Mouse (Mus musculus): ENCODE results near the gene Tnfrsf21. TPM values are rescaled to one million over a fixed set of nuclear protein-coding genes. Genes with fewer than 3 reads are reported as not detected.

Tnfrsf21 gene
- polyA plus RNA-seq, 1 experiment from 2014 or later, result 39.6 TPM

GRCm38 (mm10) chr17:43025048-43025447 is 8.7 kb downstream of the Tnfrsf21 start:
- WGBS, result 79% methylated on average over 6 of the region's 6 CpGs
- no peaks in the 10 kb centered on the region for H3K4me1 ChIP-seq (ENCODE audit: insufficient read depth)
- no peaks in the 10 kb centered on the region for H3K36me3 ChIP-seq (ENCODE audit: insufficient read depth)
- ATAC-seq (ENCODE audit: insufficient read depth) (no peak; the same call in 1 of the 2 replicates), DNase-seq (no peak)
- H3K27me3 ChIP-seq (ENCODE audit: insufficient read depth, low read length), result no peaks in the 10 kb centered on the region
- no peak overlapping the region for H3K9ac ChIP-seq
- TF ChIP-seq CTCF (IDR thresholded peaks at IDR 0.05; ENCODE audit: low read depth), result no peak
- no peaks in the 10 kb centered on the region for H3K9me3 ChIP-seq (ENCODE audit: low read depth, low read length)
- H3K27ac ChIP-seq (ENCODE audit: low read depth), result no peak overlapping the region
- H3K4me2 ChIP-seq, result no peak overlapping the region
- no peak overlapping the region for H3K4me3 ChIP-seq (ENCODE audit: low read depth, low read length)

GRCm38 (mm10) chr17:43025819-43026593 is 9.7 kb downstream of the Tnfrsf21 start:
- Histone ChIP-seq H3K4me1 (ENCODE audit: insufficient read depth) (no peaks in the 10 kb centered on the region), H3K36me3 (ENCODE audit: insufficient read depth) (no peaks in the 10 kb centered on the region), H3K4me2 (no peak overlapping the region), H3K27ac (ENCODE audit: low read depth) (no peak overlapping the region), H3K9me3 (ENCODE audit: low read depth, low read length) (no peaks in the 10 kb centered on the region), H3K9ac (no peak overlapping the region), H3K27me3 (ENCODE audit: insufficient read depth, low read length) (no peaks in the 10 kb centered on the region), H3K4me3 (ENCODE audit: low read depth, low read length) (no peak overlapping the region)
- WGBS, result 90% methylated on average over 22 of the region's 22 CpGs
- TF ChIP-seq CTCF (IDR thresholded peaks at IDR 0.05; ENCODE audit: low read depth), result no peak
- DNase-seq, result no peak
- no peak for ATAC-seq (ENCODE audit: insufficient read depth)

GRCm38 (mm10) chr17:43026708-43027107 is 10.4 kb downstream of the Tnfrsf21 start:
- ATAC-seq (ENCODE audit: insufficient read depth) (no peak), DNase-seq (no peak)
- no peaks in the 10 kb centered on the region for H3K4me1 ChIP-seq (ENCODE audit: insufficient read depth)
- 83% methylated on average over 4 of the region's 4 CpGs for WGBS
- H3K9me3 ChIP-seq (ENCODE audit: low read depth, low read length), result no peaks in the 10 kb centered on the region
- H3K4me2 ChIP-seq, result no peak overlapping the region
- H3K9ac ChIP-seq, result no peak overlapping the region
- no peaks in the 10 kb centered on the region for H3K27me3 ChIP-seq (ENCODE audit: insufficient read depth, low read length)
- no peak for TF ChIP-seq CTCF (IDR thresholded peaks at IDR 0.05; ENCODE audit: low read depth)
- H3K4me3 ChIP-seq (ENCODE audit: low read depth, low read length), result no peak overlapping the region
- H3K27ac ChIP-seq (ENCODE audit: low read depth), result no peak overlapping the region
- no peaks in the 10 kb centered on the region for H3K36me3 ChIP-seq (ENCODE audit: insufficient read depth)

GRCm38 (mm10) chr17:43029546-43029945 is 13.2 kb downstream of the Tnfrsf21 start:
- no peak for DNase-seq
- no peak overlapping the region for H3K27ac ChIP-seq (ENCODE audit: low read depth)
- 84% methylated on average over 3 of the region's 3 CpGs for WGBS

GRCm38 (mm10) chr17:43030290-43030689 is 13.9 kb downstream of the Tnfrsf21 start:
- Histone ChIP-seq H3K9ac (no peak overlapping the region), H3K27ac (ENCODE audit: low read depth) (no peak overlapping the region), H3K27me3 (ENCODE audit: insufficient read depth, low read length) (no peaks in the 10 kb centered on the region), H3K4me1 (ENCODE audit: insufficient read depth) (no peaks in the 10 kb centered on the region), H3K4me3 (ENCODE audit: low read depth, low read length) (no peak overlapping the region), H3K4me2 (no peak overlapping the region), H3K9me3 (ENCODE audit: low read depth, low read length) (no peaks in the 10 kb centered on the region), H3K36me3 (ENCODE audit: insufficient read depth) (no peaks in the 10 kb centered on the region)
- no peak for TF ChIP-seq CTCF (IDR thresholded peaks at IDR 0.05; ENCODE audit: low read depth)
- WGBS, result 73% methylated on average over 3 of the region's 3 CpGs
- DNase-seq, result no peak
- no peak for ATAC-seq (ENCODE audit: insufficient read depth)

More at GRCm38 (mm10) chr17:43029546-43029945, 13.2 kb downstream of the Tnfrsf21 start:
- Histone ChIP-seq H3K9ac (no peak overlapping the region), H3K4me3 (ENCODE audit: low read depth, low read length) (no peak overlapping the region), H3K9me3 (ENCODE audit: low read depth, low read length) (no peaks in the 10 kb centered on the region), H3K27me3 (ENCODE audit: insufficient read depth, low read length) (no peaks in the 10 kb centered on the region), H3K36me3 (ENCODE audit: insufficient read depth) (no peaks in the 10 kb centered on the region), H3K4me2 (no peak overlapping the region), H3K4me1 (ENCODE audit: insufficient read depth) (no peaks in the 10 kb centered on the region)
- TF ChIP-seq CTCF (IDR thresholded peaks at IDR 0.05; ENCODE audit: low read depth), result no peak
- ATAC-seq (ENCODE audit: insufficient read depth), result no peak

GRCm38 (mm10) chr17:43032489-43033036 is 16.2 kb downstream of the Tnfrsf21 start:
- Histone ChIP-seq H3K9ac (no peak overlapping the region), H3K27ac (ENCODE audit: low read depth) (no peak overlapping the region), H3K4me2 (no peak overlapping the region), H3K4me3 (ENCODE audit: low read depth, low read length) (no peak overlapping the region), H3K27me3 (ENCODE audit: insufficient read depth, low read length) (no peaks in the 10 kb centered on the region), H3K4me1 (ENCODE audit: insufficient read depth) (no peaks in the 10 kb centered on the region), H3K36me3 (ENCODE audit: insufficient read depth) (peaks cover 4% of the 10 kb centered on the region; the same call in 1 of the 2 replicates), H3K9me3 (ENCODE audit: low read depth, low read length) (no peaks in the 10 kb centered on the region)
- ATAC-seq (ENCODE audit: insufficient read depth) (no peak), DNase-seq (no peak)
- 55% methylated on average over 8 of the region's 8 CpGs for WGBS
- no peak for TF ChIP-seq CTCF (IDR thresholded peaks at IDR 0.05; ENCODE audit: low read depth)

- ATAC-seq (ENCODE audit: insufficient read depth) (no peak), DNase-seq (no peak)
- Histone ChIP-seq H3K4me2 (no peak overlapping the region), H3K9ac (no peak overlapping the region), H3K36me3 (ENCODE audit: insufficient read depth) (peaks cover 27% of the 10 kb centered on the region), H3K27me3 (ENCODE audit: insufficient read depth, low read length) (no peaks in the 10 kb centered on the region), H3K4me1 (ENCODE audit: insufficient read depth) (no peaks in the 10 kb centered on the region), H3K4me3 (ENCODE audit: low read depth, low read length) (no peak overlapping the region), H3K9me3 (ENCODE audit: low read depth, low read length) (no peaks in the 10 kb centered on the region), H3K27ac (ENCODE audit: low read depth) (no peak overlapping the region)
- TF ChIP-seq CTCF (IDR thresholded peaks at IDR 0.05; ENCODE audit: low read depth), result no peak
- WGBS, result 84% methylated on average over 2 of the region's 2 CpGs
Measured at GRCm38 (mm10) chr17:43035386-43035785, 19.0 kb downstream of the Tnfrsf21 start.

All from lung, embryonic 14.5 days (tissue).